Mouse (Mus musculus): ENCODE results near the gene Fhit. TPM values are rescaled to one million over a fixed set of nuclear protein-coding genes. Genes with fewer than 3 reads are reported as not detected.

Gene Fhit
- polyA plus RNA-seq, 1 experiment from 2014 or later = 3.6 TPM

DNA sequence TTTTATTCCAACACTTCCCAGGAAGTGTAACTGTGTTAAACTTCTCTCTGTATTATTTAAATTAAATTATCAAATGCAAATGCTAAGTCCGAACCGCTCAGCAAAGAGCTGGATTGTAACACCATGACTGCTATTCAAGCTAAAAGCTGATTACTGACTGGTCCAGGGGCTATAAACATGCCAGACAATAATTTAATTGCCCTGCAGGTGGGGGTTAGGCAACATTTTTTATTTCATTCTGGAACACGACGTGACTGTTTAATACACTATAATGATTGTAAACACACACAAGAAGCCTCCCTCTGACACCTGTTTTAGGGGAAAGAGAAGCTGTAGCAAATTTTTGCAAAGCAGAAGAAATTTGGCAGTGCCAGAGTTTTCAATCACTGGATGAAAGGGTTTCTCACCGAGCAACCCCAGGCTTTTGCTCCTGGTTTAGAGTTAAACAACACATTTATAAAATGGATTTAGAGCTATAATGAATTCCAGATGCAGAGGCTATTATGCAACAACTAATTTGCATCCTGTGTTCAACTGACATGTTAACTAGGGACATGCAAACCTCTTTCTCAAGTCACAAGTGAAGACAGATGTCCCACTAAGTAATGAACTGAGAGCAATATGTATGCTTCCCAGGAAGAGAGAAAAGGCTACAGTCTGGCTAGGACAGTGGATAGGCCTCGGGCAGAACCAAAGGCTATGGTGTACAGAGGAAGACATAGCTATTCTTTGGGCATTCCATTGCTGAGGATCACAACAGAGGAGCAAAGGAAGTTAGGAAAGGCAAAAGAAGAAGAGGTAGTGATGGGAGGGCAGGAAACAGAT is 1538.4 kb downstream of the Fhit start:
- WGBS = 82% methylated on average over 6 of the region's 6 CpGs
- no peak for ATAC-seq (replicated peaks; ENCODE audit: extremely low read depth, insufficient read depth, low FRiP score)
- H3K36me3 ChIP-seq (ENCODE audit: control insufficient read depth, insufficient read depth) = no peaks in the 10 kb centered on the region
- no peaks in the 10 kb centered on the region for H3K27me3 ChIP-seq (ENCODE audit: control insufficient read depth, insufficient read depth, low read length)
- no peaks in the 10 kb centered on the region for H3K9me3 ChIP-seq (replicated peaks; ENCODE audit: control insufficient read depth, low read length)
- no peaks in the 10 kb centered on the region; the same call in 1 of the 2 replicates for H3K4me1 ChIP-seq (ENCODE audit: control insufficient read depth, insufficient read depth, low read length)
- H3K27ac ChIP-seq (ENCODE audit: low read length) = no peak overlapping the region
- no peak overlapping the region for H3K9ac ChIP-seq (ENCODE audit: low read length)
- H3K4me2 ChIP-seq (ENCODE audit: low read depth, low read length) = no peak overlapping the region
- no peak overlapping the region for H3K4me3 ChIP-seq (ENCODE audit: low read length)

- 35% methylated on average over 3 of the region's 3 CpGs for WGBS
- no peak overlapping the region for H3K4me3 ChIP-seq (ENCODE audit: low read length)
- H3K27ac ChIP-seq (ENCODE audit: low read length) = no peak overlapping the region
- H3K27me3 ChIP-seq (ENCODE audit: control insufficient read depth, insufficient read depth, low read length) = no peaks in the 10 kb centered on the region
- no peaks in the 10 kb centered on the region for H3K36me3 ChIP-seq (ENCODE audit: control insufficient read depth, insufficient read depth)
- no peak for ATAC-seq (replicated peaks; ENCODE audit: extremely low read depth, insufficient read depth, low FRiP score)
- H3K4me2 ChIP-seq (ENCODE audit: low read depth, low read length) = no peak overlapping the region
- no peaks in the 10 kb centered on the region; the same call in 1 of the 2 replicates for H3K4me1 ChIP-seq (ENCODE audit: control insufficient read depth, insufficient read depth, low read length)
- no peak overlapping the region for H3K9ac ChIP-seq (ENCODE audit: low read length)
- no peaks in the 10 kb centered on the region for H3K9me3 ChIP-seq (replicated peaks; ENCODE audit: control insufficient read depth, low read length)
These were observed 1540.8 kb downstream of the Fhit start for GRCm38 (mm10) chr14:9620902-9621540.

GRCm38 (mm10) chr14:9619840-9620239 is 1542.0 kb downstream of the Fhit start:
- Histone ChIP-seq H3K9me3 (replicated peaks; ENCODE audit: control insufficient read depth, low read length) (no peaks in the 10 kb centered on the region), H3K4me2 (ENCODE audit: low read depth, low read length) (no peak overlapping the region), H3K27me3 (ENCODE audit: control insufficient read depth, insufficient read depth, low read length) (no peaks in the 10 kb centered on the region), H3K4me3 (ENCODE audit: low read length) (no peak overlapping the region), H3K36me3 (ENCODE audit: control insufficient read depth, insufficient read depth) (no peaks in the 10 kb centered on the region), H3K4me1 (ENCODE audit: control insufficient read depth, insufficient read depth, low read length) (no peaks in the 10 kb centered on the region; the same call in 1 of the 2 replicates), H3K27ac (ENCODE audit: low read length) (no peak overlapping the region), H3K9ac (ENCODE audit: low read length) (no peak overlapping the region)
- WGBS = 24% methylated on average over 1 of the region's 1 CpGs
- ATAC-seq (replicated peaks; ENCODE audit: extremely low read depth, insufficient read depth, low FRiP score) = no peak

GRCm38 (mm10) chr14:9613126-9613525 is 1548.7 kb downstream of the Fhit start:
- Histone ChIP-seq H3K27ac (ENCODE audit: low read length) (no peak overlapping the region), H3K9me3 (replicated peaks; ENCODE audit: control insufficient read depth, low read length) (no peaks in the 10 kb centered on the region), H3K9ac (ENCODE audit: low read length) (no peak overlapping the region), H3K27me3 (ENCODE audit: control insufficient read depth, insufficient read depth, low read length) (no peaks in the 10 kb centered on the region), H3K4me3 (ENCODE audit: low read length) (no peak overlapping the region), H3K4me2 (ENCODE audit: low read depth, low read length) (no peak overlapping the region), H3K36me3 (ENCODE audit: control insufficient read depth, insufficient read depth) (no peaks in the 10 kb centered on the region), H3K4me1 (ENCODE audit: control insufficient read depth, insufficient read depth, low read length) (no peaks in the 10 kb centered on the region)
- WGBS = 90% methylated on average over 3 of the region's 3 CpGs
- ATAC-seq (replicated peaks; ENCODE audit: extremely low read depth, insufficient read depth, low FRiP score) = no peak

DNA sequence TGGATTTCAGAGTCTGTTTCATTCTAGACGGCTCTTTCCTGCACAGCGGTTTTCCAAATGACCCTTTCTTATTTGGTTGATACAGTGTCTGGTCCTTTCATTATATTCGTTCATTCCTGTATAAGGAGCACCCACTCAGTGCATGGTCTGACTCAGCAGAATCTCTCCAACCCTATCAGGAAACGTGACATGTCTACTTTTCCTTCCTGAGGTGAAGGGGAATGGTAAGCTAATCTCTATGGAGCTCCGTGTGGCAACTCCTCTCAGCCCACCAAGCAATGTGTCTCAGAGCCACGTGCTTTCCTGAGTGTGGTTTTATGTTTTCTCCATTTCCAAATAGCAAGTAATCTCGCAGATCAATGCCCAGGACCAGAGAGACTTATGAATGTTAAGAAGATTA is 1552.7 kb downstream of the Fhit start:
- no peak for ATAC-seq (replicated peaks; ENCODE audit: extremely low read depth, insufficient read depth, low FRiP score)
- 66% methylated on average over 7 of the region's 7 CpGs for WGBS

GRCm38 (mm10) chr14:9606584-9607377 is 1555.1 kb downstream of the Fhit start:
- Histone ChIP-seq H3K36me3 (ENCODE audit: control insufficient read depth, insufficient read depth) (no peaks in the 10 kb centered on the region), H3K4me1 (ENCODE audit: control insufficient read depth, insufficient read depth, low read length) (no peaks in the 10 kb centered on the region), H3K9ac (ENCODE audit: low read length) (no peak overlapping the region), H3K9me3 (replicated peaks; ENCODE audit: control insufficient read depth, low read length) (no peaks in the 10 kb centered on the region), H3K27ac (ENCODE audit: low read length) (no peak overlapping the region), H3K4me3 (ENCODE audit: low read length) (no peak overlapping the region), H3K27me3 (ENCODE audit: control insufficient read depth, insufficient read depth, low read length) (no peaks in the 10 kb centered on the region), H3K4me2 (ENCODE audit: low read depth, low read length) (no peak overlapping the region)
- WGBS = 50% methylated on average over 12 of the region's 12 CpGs
- ATAC-seq (replicated peaks; ENCODE audit: extremely low read depth, insufficient read depth, low FRiP score) = no peak

More for the DNA sequence above, 1552.7 kb downstream of the Fhit start:
- Histone ChIP-seq H3K4me1 (ENCODE audit: control insufficient read depth, insufficient read depth, low read length) (no peaks in the 10 kb centered on the region), H3K36me3 (ENCODE audit: control insufficient read depth, insufficient read depth) (no peaks in the 10 kb centered on the region), H3K4me3 (ENCODE audit: low read length) (no peak overlapping the region), H3K27me3 (ENCODE audit: control insufficient read depth, insufficient read depth, low read length) (no peaks in the 10 kb centered on the region), H3K27ac (ENCODE audit: low read length) (no peak overlapping the region), H3K9me3 (replicated peaks; ENCODE audit: control insufficient read depth, low read length) (no peaks in the 10 kb centered on the region), H3K4me2 (ENCODE audit: low read depth, low read length) (no peak overlapping the region), H3K9ac (ENCODE audit: low read length) (no peak overlapping the region)

DNA sequence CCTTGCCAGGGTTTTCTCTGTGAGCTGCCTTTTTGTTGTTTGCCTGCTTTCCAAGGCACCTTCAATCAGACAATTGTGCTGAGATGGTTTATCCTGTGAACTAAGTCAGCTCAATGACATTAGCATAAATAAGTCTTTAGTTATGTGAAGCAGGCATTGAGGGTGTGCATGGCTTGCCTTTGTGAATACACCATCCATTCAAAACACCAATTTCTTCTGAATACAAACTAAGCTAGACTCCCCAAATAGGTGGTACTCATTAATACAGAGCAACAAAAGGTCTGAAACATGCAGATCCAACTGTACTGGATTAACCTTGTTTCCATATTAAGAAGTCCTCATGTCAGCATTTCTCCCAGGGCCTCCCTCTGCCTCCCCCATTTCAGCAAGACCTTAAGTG is 1561.6 kb downstream of the Fhit start:
- H3K9ac ChIP-seq (ENCODE audit: low read length) = no peak overlapping the region
- H3K9me3 ChIP-seq (replicated peaks; ENCODE audit: control insufficient read depth, low read length) = no peaks in the 10 kb centered on the region
- no peaks in the 10 kb centered on the region for H3K4me1 ChIP-seq (ENCODE audit: control insufficient read depth, insufficient read depth, low read length)
- H3K27me3 ChIP-seq (ENCODE audit: control insufficient read depth, insufficient read depth, low read length) = no peaks in the 10 kb centered on the region
- H3K4me2 ChIP-seq (ENCODE audit: low read depth, low read length) = no peak overlapping the region
- H3K4me3 ChIP-seq (ENCODE audit: low read length) = no peak overlapping the region
- H3K36me3 ChIP-seq (ENCODE audit: control insufficient read depth, insufficient read depth) = no peaks in the 10 kb centered on the region
- ATAC-seq (replicated peaks; ENCODE audit: extremely low read depth, insufficient read depth, low FRiP score) = no peak
- H3K27ac ChIP-seq (ENCODE audit: low read length) = no peak overlapping the region

DNA sequence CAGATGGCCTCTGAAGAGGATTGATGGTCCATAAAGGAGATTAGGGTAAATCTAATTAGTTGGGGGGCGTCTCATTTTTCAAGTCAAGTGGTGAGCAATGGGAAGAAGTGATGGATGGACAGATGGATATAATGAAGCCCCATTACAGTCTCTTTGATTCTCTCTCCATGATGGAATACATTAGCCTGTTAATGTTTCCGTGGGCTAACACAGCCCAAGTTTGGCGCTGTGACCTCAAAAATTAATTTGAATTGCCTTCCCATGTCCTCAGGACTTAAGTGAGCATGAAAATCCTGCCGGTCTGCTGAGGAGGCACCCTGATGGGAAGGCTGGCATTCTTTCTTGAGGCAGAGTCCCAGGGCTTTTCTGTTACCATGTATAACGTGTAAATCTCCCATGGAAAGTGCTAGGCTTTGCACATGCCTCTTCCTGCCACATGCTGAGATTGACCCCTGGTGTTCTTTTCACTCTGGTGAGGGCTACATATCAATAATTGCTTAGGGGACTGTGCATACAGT is 1564.3 kb downstream of the Fhit start:
- Histone ChIP-seq H3K9me3 (replicated peaks; ENCODE audit: control insufficient read depth, low read length) (no peaks in the 10 kb centered on the region), H3K27ac (ENCODE audit: low read length) (no peak overlapping the region), H3K4me2 (ENCODE audit: low read depth, low read length) (no peak overlapping the region), H3K9ac (ENCODE audit: low read length) (no peak overlapping the region), H3K4me3 (ENCODE audit: low read length) (no peak overlapping the region), H3K27me3 (ENCODE audit: control insufficient read depth, insufficient read depth, low read length) (no peaks in the 10 kb centered on the region), H3K36me3 (ENCODE audit: control insufficient read depth, insufficient read depth) (no peaks in the 10 kb centered on the region), H3K4me1 (ENCODE audit: control insufficient read depth, insufficient read depth, low read length) (no peaks in the 10 kb centered on the region)
- 62% methylated on average over 5 of the region's 5 CpGs for WGBS
- no peak for ATAC-seq (replicated peaks; ENCODE audit: extremely low read depth, insufficient read depth, low FRiP score)

All from heart, embryonic 16.5 days (tissue).